9 mouse cellular contexts compared by ENCODE assay signal in the genomic region with DNA sequence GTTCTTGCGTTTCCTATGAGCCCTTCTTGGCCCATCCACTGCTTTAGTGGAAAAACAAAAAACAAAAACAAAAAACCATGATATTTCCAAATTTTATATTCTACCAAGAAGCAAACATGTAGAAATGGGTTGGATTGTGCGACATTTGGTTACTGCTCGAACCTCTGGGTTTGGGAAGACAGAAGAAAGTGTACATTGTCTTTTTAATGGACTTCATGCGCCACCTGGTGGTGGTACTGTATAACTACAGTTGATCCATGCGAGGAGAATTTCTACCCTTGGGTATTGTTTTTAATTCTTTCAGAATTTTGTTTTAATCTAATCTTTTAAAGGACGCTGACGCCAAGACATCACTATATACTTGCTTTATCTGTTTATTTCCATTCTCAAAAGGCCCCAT.
A peak's percentile ranks its signal among the peaks of the same experiment; 100 is the strongest.
DNase-seq lines count a peak whose midpoint lies in the region; ATAC-seq and TF ChIP-seq lines count a peak whose summit lies in the region.
"Had no signal": no experiment of that assay in that cellular context is flagged by ENCODE, and none has a peak within 500 bp of the region (broad histone marks: within the 10 kb centered on the region; RNA-seq: fewer than 3 reads in every experiment).

No protein-coding gene starts in this region.

- no peaks in the 10 kb centered on the region for H3K27me3 ChIP-seq in CH12.LX (replicated peaks)
- peaks cover 4% of the 10 kb centered on the region; the same call in 1 of the 2 replicates for H3K27me3 ChIP-seq in embryonic facial prominence, embryonic 10.5 days (replicated peaks; ENCODE audit: low read depth, poor library complexity, severe bottlenecking)
- H3K27me3 ChIP-seq in neural tube, embryonic 14.5 days (ENCODE audit: control insufficient read depth, insufficient read depth, low read length), result no peaks in the 10 kb centered on the region
- H3K27me3 ChIP-seq: liver, embryonic 15.5 days had no signal

- H3K79me2 ChIP-seq in CH12.LX (replicated peaks; ENCODE audit: control insufficient read depth, extremely low read depth, insufficient read depth, poor library complexity, severe bottlenecking), result no peaks in the 10 kb centered on the region

- in situ Hi-C loops in CH12.LX (cut with MboI; ENCODE audit: low pct_ligation_motif_present, low pct_unique_long_range_greater_than_20kb, low sequenced_read_pairs), result loop anchor here (5.0 to 25.0 kb wide), 2 partner anchors 301 to 706 kb away; no protein-coding TSS in a partner anchor

- H3K4me3 ChIP-seq in CH12.LX (replicated peaks in 1 of 3; ENCODE audit: low read depth in 2 of 3, low read length in 2 of 3, poor library complexity in 1 of 3), result no peak overlapping the region
- H3K4me3 ChIP-seq in embryonic facial prominence, embryonic 10.5 days, result no peak overlapping the region
- no peak overlapping the region for H3K4me3 ChIP-seq in neural tube, embryonic 14.5 days (ENCODE audit: low read depth, low read length)
- H3K4me3 ChIP-seq: liver, embryonic 15.5 days had no signal

- H3K9ac ChIP-seq in CH12.LX (ENCODE audit: insufficient read depth, low read depth), result no peak overlapping the region
- H3K9ac ChIP-seq in neural tube, embryonic 14.5 days (replicated peaks; ENCODE audit: low read depth, low read length), result no peak overlapping the region
- H3K9ac ChIP-seq: liver, embryonic 15.5 days had no signal

- peak; percentile 34 to 74 for DNase-seq in kidney, postnatal 36 days
- no peak for DNase-seq in kidney, adult 9 months
- DNase-seq in CH12.LX (ENCODE audit: extremely low read depth), result peak; percentile 54
- DNase-seq in adrenal gland, postnatal 14 days, result peak; percentile 82
- DNase-seq in embryonic facial prominence, embryonic 10.5 days (ENCODE audit: low spot score), result peak; percentile 62

- TF ChIP-seq POLR2A in CH12.LX (IDR thresholded peaks at IDR 0.05; ENCODE audit: low read depth, low read length), result no peak

- H3K9me3 ChIP-seq in CH12.LX (replicated peaks; ENCODE audit: low read length), result no peaks in the 10 kb centered on the region
- H3K9me3 ChIP-seq in embryonic facial prominence, embryonic 10.5 days, result no peaks in the 10 kb centered on the region
- H3K9me3 ChIP-seq in neural tube, embryonic 14.5 days (ENCODE audit: control insufficient read depth, low read length), result no peaks in the 10 kb centered on the region
- H3K9me3 ChIP-seq: liver, embryonic 15.5 days had no signal

- no peaks in the 10 kb centered on the region for H3K36me3 ChIP-seq in CH12.LX (replicated peaks in 1 of 2; ENCODE audit: control insufficient read depth in 1 of 2, insufficient read depth in 1 of 2, low read length in 1 of 2)
- H3K36me3 ChIP-seq in embryonic facial prominence, embryonic 10.5 days (replicated peaks), result no peaks in the 10 kb centered on the region
- no peaks in the 10 kb centered on the region for H3K36me3 ChIP-seq in neural tube, embryonic 14.5 days (ENCODE audit: control insufficient read depth, insufficient read depth, low read length)
- H3K36me3 ChIP-seq: liver, embryonic 15.5 days had no signal

- dilution Hi-C loops in CH12.LX (cut with MboI; ENCODE audit: extremely low pct_ligation_motif_present, extremely low pct_unique_long_range_greater_than_20kb, low sequenced_read_pairs), result no loop called here

- peak; percentile 60 to 86 for TF ChIP-seq CTCF in CH12.LX (conservative IDR thresholded peaks at IDR 0.05 in 1 of 2, IDR thresholded peaks at IDR 0.05 in 1 of 2; ENCODE audit: low read depth in 2 of 2, low read length in 2 of 2)

- ATAC-seq in inflammation-experienced regulatory T-cells, adult 6 months, result peak; percentile 41
- ATAC-seq in neural tube, embryonic 14.5 days (ENCODE audit: low read depth), result 0 out of 2 replicates have a peak, but pooled peaks have one; percentile 44
- no peak for ATAC-seq in granulocyte monocyte progenitor cell, adult 5-6 weeks (replicated peaks; ENCODE audit: poor library complexity, severe bottlenecking)

- no peak overlapping the region for H3K27ac ChIP-seq in CH12.LX (ENCODE audit: insufficient read depth, low read depth)
- no peak overlapping the region for H3K27ac ChIP-seq in embryonic facial prominence, embryonic 10.5 days (replicated peaks)
- H3K27ac ChIP-seq in neural tube, embryonic 14.5 days (ENCODE audit: low read depth, low read length), result no peak overlapping the region
- H3K27ac ChIP-seq: liver, embryonic 15.5 days had no signal

- TF ChIP-seq RAD21 in CH12.LX (IDR thresholded peaks at IDR 0.05; ENCODE audit: low read depth, low read length), result peak; percentile 91

- TF ChIP-seq EP300 in CH12.LX (IDR thresholded peaks at IDR 0.05; ENCODE audit: low read length), result no peak

- WGBS in embryonic facial prominence, embryonic 10.5 days, result 22% methylated on average over 7 of the region's 7 CpGs
- 17% methylated on average over 7 of the region's 7 CpGs for WGBS in neural tube, embryonic 14.5 days

- peaks cover 5 to 38% of the 10 kb centered on the region in 2 experiments for H3K4me1 ChIP-seq in CH12.LX (ENCODE audit: control insufficient read depth in 1 of 2, insufficient read depth in 2 of 2)
- H3K4me1 ChIP-seq in embryonic facial prominence, embryonic 10.5 days, result peaks cover 18% of the 10 kb centered on the region
- no peaks in the 10 kb centered on the region for H3K4me1 ChIP-seq in neural tube, embryonic 14.5 days (ENCODE audit: control insufficient read depth, insufficient read depth, low read length)
- H3K4me1 ChIP-seq: liver, embryonic 15.5 days had no signal

- H3K4me2 ChIP-seq in CH12.LX (ENCODE audit: insufficient read depth, low read depth, poor library complexity, severe bottlenecking), result no peak overlapping the region
- H3K4me2 ChIP-seq in neural tube, embryonic 14.5 days (ENCODE audit: low read depth, low read length), result no peak overlapping the region
- H3K4me2 ChIP-seq: liver, embryonic 15.5 days had no signal

TF ChIP-seq in CH12.LX, 34 proteins besides CTCF, POLR2A, EP300 and RAD21:
- TF ChIP-seq E2F4 (IDR thresholded peaks at IDR 0.05; ENCODE audit: insufficient replicate concordance, low read depth, low read length) (no peak), BHLHE40 (IDR thresholded peaks at IDR 0.05; ENCODE audit: low read depth, low read length) (0 out of 2 replicates have a peak, but pooled peaks have one; percentile 8), POLR2AphosphoS2 (IDR thresholded peaks at IDR 0.05; ENCODE audit: low read depth, low read length) (no peak), MYC (IDR thresholded peaks at IDR 0.05; ENCODE audit: low read depth, low read length) (no peak), MAZ (IDR thresholded peaks at IDR 0.05; ENCODE audit: low read depth, low read length) (no peak), MAFK (IDR thresholded peaks at IDR 0.05; ENCODE audit: insufficient replicate concordance, low read length) (no peak), SIN3A (IDR thresholded peaks at IDR 0.05; ENCODE audit: low read length) (no peak), SMC3 (IDR thresholded peaks at IDR 0.05; ENCODE audit: low read depth, low read length) (peak; percentile 82), GABPA (IDR thresholded peaks at IDR 0.05; ENCODE audit: insufficient replicate concordance, low read depth, low read length) (no peak), NRF1 (IDR thresholded peaks at IDR 0.05; ENCODE audit: low read depth, low read length) (0 out of 2 replicates have a peak, but pooled peaks have one; percentile 14), CHD2 (IDR thresholded peaks at IDR 0.05; ENCODE audit: low read length) (no peak), TCF12 (IDR thresholded peaks at IDR 0.05; ENCODE audit: low read depth, low read length) (no peak), ZC3H11A (IDR thresholded peaks at IDR 0.05; ENCODE audit: low read depth, low read length) (peak; percentile 50), ZKSCAN1 (IDR thresholded peaks at IDR 0.05; ENCODE audit: borderline replicate concordance, low read depth, low read length) (no peak), MXI1 (IDR thresholded peaks at IDR 0.05; ENCODE audit: low read depth, low read length) (no peak)
TF ChIP-seq in CH12.LX: peak in this region for 4.
